Mouse (Mus musculus) liver, postnatal 0 days (tissue): ENCODE measurements around the gene Gm527. TPM values are rescaled to one million over a fixed set of nuclear protein-coding genes. Genes with fewer than 3 reads are reported as not detected.

Source experiments
- ATAC-seq: fragments of 200-750 bp; cut with Nextera tagmentation; 2 replicates; pipeline ENCODE4 v1.8.0; 2017; ENCODE audit warnings: mild to moderate bottlenecking, moderate library complexity
- DNase-seq: peaks from one replicate; pipeline ENCODE4 v3.0.0-alpha.2; 2016
- H3K27ac ChIP-seq: fragments of 300-500 bp; sonication (generic); 2 replicates; pipeline ENCODE4 v1.5.1; 2014; ENCODE audit warnings: antibody characterized with exemption, moderate library complexity, mild to moderate bottlenecking, low read depth
- H3K27me3 ChIP-seq: fragments of 300-500 bp; sonication (generic); 2 replicates; pipeline ENCODE4 v1.6.1; 2014; ENCODE audit warnings: low read length, control low read depth, mixed read lengths; ENCODE audit not compliant: insufficient read depth
- H3K36me3 ChIP-seq: fragments of 300-500 bp; sonication (generic); replicated peaks from 2 replicates; pipeline ENCODE4 v1.6.1; 2014; ENCODE audit warnings: mild to moderate bottlenecking, control low read depth, low read length, moderate library complexity, mixed read lengths; ENCODE audit not compliant: insufficient read depth
- H3K4me1 ChIP-seq: fragments of 300-500 bp; sonication (generic); 2 replicates; pipeline ENCODE4 v1.6.1; 2014; ENCODE audit warnings: antibody characterized with exemption, mild to moderate bottlenecking, control low read depth; ENCODE audit not compliant: insufficient read depth
- H3K4me2 ChIP-seq: fragments of 300-500 bp; sonication (generic); 2 replicates; pipeline ENCODE4 v1.6.1; 2014; ENCODE audit warnings: low read depth, mild to moderate bottlenecking, low read length, moderate library complexity, mixed read lengths
- H3K4me3 ChIP-seq: fragments of 300-500 bp; sonication (generic); 2 replicates; pipeline ENCODE4 v1.5.1; 2014; ENCODE audit warnings: low read depth, low read length
- H3K9ac ChIP-seq: fragments of 300-500 bp; sonication (generic); replicated peaks from 2 replicates; pipeline ENCODE4 v1.6.1; 2014; ENCODE audit warnings: mild to moderate bottlenecking, moderate library complexity
- H3K9me3 ChIP-seq: fragments of 300-500 bp; sonication (generic); 2 replicates; pipeline ENCODE4 v1.6.1; 2016; ENCODE audit warnings: mild to moderate bottlenecking, control low read depth, low read length, mixed read lengths
- CTCF ChIP-seq: sonication (generic); IDR thresholded peaks from 2 replicates; pipeline ENCODE4 v1.5.1; 2016; ENCODE audit warnings: antibody characterized with exemption, low read depth
- EP300 ChIP-seq: IDR thresholded peaks from 2 replicates; pipeline ENCODE4 v1.6.1; 2016; ENCODE audit warnings: antibody characterized with exemption, low read depth, mild to moderate bottlenecking
- WGBS: fragments of 180-500 bp; shearing (Covaris S2); extraction: QIAGEN DNeasy Blood & Tissue Kit; methylation state at CpG from one replicate; pipeline ENCODE4 v1.1.7; 2014; ENCODE audit not compliant: insufficient replicate concordance; 5-methylcytosine and 5-hydroxymethylcytosine counted together
- polyA plus RNA-seq: library from polyadenylated mRNA; unstranded; fragments of >200 nt; fragmentation: Nextera tagmentation; extraction: Ambion mirVana; gene quantifications from 2 replicates; pipeline ENCODE4 v1.2.1, GENCODE M21; 2015

Gene Gm527
- polyA plus RNA-seq, 1 experiment from 2014 or later = 0.69 TPM

DNA sequence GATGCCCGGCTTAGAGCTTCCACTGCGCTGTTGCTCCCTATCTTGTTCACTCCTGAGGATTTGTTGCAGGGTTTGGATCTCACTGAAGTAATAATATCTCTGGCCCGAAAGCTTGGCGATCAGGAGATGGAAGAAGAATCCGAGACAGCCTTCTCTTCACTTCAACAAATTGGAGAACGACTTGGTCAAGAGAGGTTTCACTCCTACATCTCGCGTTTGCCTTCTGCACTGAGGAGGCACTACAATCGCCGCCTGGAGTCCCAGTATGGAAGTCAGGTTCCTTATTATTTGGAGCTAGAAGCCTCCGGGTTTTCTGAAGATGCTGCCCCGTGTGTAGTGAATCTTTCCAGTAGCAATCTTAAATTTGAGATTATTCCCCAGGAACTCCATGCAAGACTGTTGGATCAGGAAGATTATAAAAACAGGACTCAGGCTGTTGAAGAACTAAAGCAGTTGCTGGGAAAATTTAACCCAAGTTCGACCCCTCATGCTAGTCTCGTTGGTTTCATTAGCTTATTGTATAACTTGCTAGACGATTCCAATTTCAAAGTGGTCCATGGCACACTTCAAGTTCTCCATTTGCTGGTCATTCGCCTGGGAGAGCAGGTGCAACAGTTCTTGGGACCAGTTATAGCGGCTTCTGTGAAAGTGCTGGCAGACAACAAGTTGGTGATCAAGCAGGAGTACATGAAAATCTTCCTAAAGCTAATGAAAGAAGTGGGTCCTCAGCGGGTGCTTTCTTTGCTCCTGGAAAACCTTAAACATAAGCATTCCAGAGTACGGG is 49.1 kb downstream of the Gm527 start:
- H3K9ac ChIP-seq = peak overlapping the region; percentile 96
- DNase-seq (no peak), ATAC-seq (no peak)

GRCm38 (mm10) chr12:64967470-64967869 is 49.8 kb downstream of the Gm527 start:
- TF ChIP-seq CTCF = no peak
- no peak for TF ChIP-seq EP300
- Histone ChIP-seq H3K4me3 (peak overlapping the region; percentile 96), H3K27me3 (no peaks in the 10 kb centered on the region), H3K4me2 (peak overlapping the region; percentile 96), H3K36me3 (0 out of 2 replicates have a peak, but pooled peaks cover 8% of the 10 kb centered on the region), H3K9me3 (no peaks in the 10 kb centered on the region), H3K9ac (peak overlapping the region; percentile 96), H3K27ac (peak overlapping the region; percentile 91; the same call in 1 of the 2 replicates), H3K4me1 (peaks cover 35% of the 10 kb centered on the region)
- ATAC-seq = no peak
- peak; percentile 21 for DNase-seq
- WGBS = under 1% methylated on average over 9 of the region's 9 CpGs

More for the DNA sequence above, 49.1 kb downstream of the Gm527 start:
- Histone ChIP-seq H3K4me2 (peak overlapping the region; percentile 96), H3K27ac (peak overlapping the region; percentile 91), H3K27me3 (no peaks in the 10 kb centered on the region), H3K36me3 (0 out of 2 replicates have a peak, but pooled peaks cover 8% of the 10 kb centered on the region), H3K9me3 (no peaks in the 10 kb centered on the region), H3K4me3 (peak overlapping the region; percentile 96), H3K4me1 (peaks cover 33% of the 10 kb centered on the region)
- no peak for TF ChIP-seq CTCF
- no peak for TF ChIP-seq EP300
- 3% methylated on average over 19 of the region's 19 CpGs for WGBS

GRCm38 (mm10) chr12:64968067-64968466 is 50.4 kb downstream of the Gm527 start:
- ATAC-seq = no peak

DNA sequence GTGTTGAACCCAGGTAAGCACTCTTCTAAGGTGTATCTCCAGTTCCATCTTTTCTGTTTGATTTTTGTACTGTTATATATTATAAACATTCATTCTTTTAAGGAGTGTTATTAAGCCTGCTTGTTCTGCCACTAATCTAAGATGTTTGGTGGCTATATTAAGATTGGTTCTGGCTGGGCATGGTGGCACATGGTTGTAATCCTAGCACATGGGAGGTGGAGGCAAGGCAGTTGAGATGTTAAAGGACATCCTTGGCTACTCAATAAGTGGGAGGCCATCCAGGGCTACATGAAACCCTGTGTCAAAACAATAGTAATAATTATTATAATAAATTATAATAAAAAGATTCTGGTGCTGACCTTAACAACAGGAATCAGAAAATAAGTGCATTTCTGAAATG is 53.7 kb downstream of the Gm527 start:
- Histone ChIP-seq H3K36me3 (0 out of 2 replicates have a peak, but pooled peaks cover 8% of the 10 kb centered on the region), H3K27me3 (no peaks in the 10 kb centered on the region), H3K4me3 (no peak overlapping the region), H3K27ac (no peak overlapping the region), H3K4me2 (0 out of 2 replicates have a peak overlapping the region, but pooled peaks have one; percentile 1), H3K9ac (no peak overlapping the region), H3K4me1 (peaks cover 36% of the 10 kb centered on the region), H3K9me3 (no peaks in the 10 kb centered on the region)
- no peak for ATAC-seq
- TF ChIP-seq EP300 (no peak), CTCF (no peak)
- no peak for DNase-seq

More at GRCm38 (mm10) chr12:64968067-64968466, 50.4 kb downstream of the Gm527 start:
- DNase-seq = no peak
- H3K36me3 ChIP-seq = 0 out of 2 replicates have a peak, but pooled peaks cover 8% of the 10 kb centered on the region
- TF ChIP-seq EP300 = peak; percentile 36; the same call in 1 of the 2 replicates
- TF ChIP-seq CTCF = no peak
- peak overlapping the region; percentile 96 for H3K9ac ChIP-seq
- H3K4me2 ChIP-seq = peak overlapping the region; percentile 96
- H3K27me3 ChIP-seq = no peaks in the 10 kb centered on the region
- no peaks in the 10 kb centered on the region for H3K9me3 ChIP-seq
- peak overlapping the region; percentile 11; the same call in 1 of the 2 replicates for H3K27ac ChIP-seq
- 1% methylated on average over 2 of the region's 2 CpGs for WGBS
- H3K4me3 ChIP-seq = peak overlapping the region; percentile 96
- peaks cover 35% of the 10 kb centered on the region for H3K4me1 ChIP-seq

- Histone ChIP-seq H3K9ac (no peak overlapping the region), H3K27ac (no peak overlapping the region), H3K4me2 (no peak overlapping the region), H3K27me3 (no peaks in the 10 kb centered on the region), H3K4me3 (no peak overlapping the region), H3K36me3 (0 out of 2 replicates have a peak, but pooled peaks cover 8% of the 10 kb centered on the region), H3K4me1 (peaks cover 29% of the 10 kb centered on the region), H3K9me3 (no peaks in the 10 kb centered on the region)
- ATAC-seq (no peak), DNase-seq (no peak)
- 59% methylated on average over 6 of the region's 6 CpGs for WGBS
- TF ChIP-seq CTCF (no peak), EP300 (no peak)
Observed at GRCm38 (mm10) chr12:64972063-64972462, 54.4 kb downstream of the Gm527 start.

Other genes starting within 250 kb of the Gm527 start
- gene Klhl28, start 47.6 kb downstream of the Gm527 start, polyA plus RNA-seq = 3.4 and 3.6 TPM in 2 replicates
- gene Togaram1, start 47.9 kb downstream of the Gm527 start, polyA plus RNA-seq = 4.7 and 6.1 TPM in 2 replicates
- 9.8 and 12.4 TPM in 2 replicates for gene Prpf39, start 118.4 kb downstream of the Gm527 start, polyA plus RNA-seq
- gene Fkbp3, start 156.1 kb downstream of the Gm527 start, polyA plus RNA-seq = 92.4 and 94.7 TPM in 2 replicates
- gene Fancm, start 157.7 kb downstream of the Gm527 start, polyA plus RNA-seq = 2.0 and 2.8 TPM in 2 replicates